Mouse (Mus musculus) myocyte (in vitro differentiated cells): ENCODE data around the gene Tmem94.

ENCODE experiments used
- MAX ChIP-seq: IDR thresholded peaks from one replicate; pipeline ENCODE4 v1.6.1; 2011; ENCODE audit warnings: low read depth, mild to moderate bottlenecking, control low read depth
- POLR2A ChIP-seq: IDR thresholded peaks from one replicate; pipeline ENCODE4 v1.6.1; 2011; ENCODE audit warnings: low read depth, mild to moderate bottlenecking, control low read depth, moderate library complexity; ENCODE audit not compliant: insufficient read length

GRCm38 (mm10) chr11:115838895-115839311 lies 73.7 kb downstream of the Tmem94 start:
- TF ChIP-seq POLR2A (no peak), MAX (no peak)
